Mouse (Mus musculus): ENCODE data around the gene Scamp5. TPM values are rescaled to one million over a fixed set of nuclear protein-coding genes. Genes with fewer than 3 reads are reported as not detected.

Gene Scamp5
- total and polyA plus RNA-seq, 3 experiments, result 0.22 TPM; not detected in 1

DNA sequence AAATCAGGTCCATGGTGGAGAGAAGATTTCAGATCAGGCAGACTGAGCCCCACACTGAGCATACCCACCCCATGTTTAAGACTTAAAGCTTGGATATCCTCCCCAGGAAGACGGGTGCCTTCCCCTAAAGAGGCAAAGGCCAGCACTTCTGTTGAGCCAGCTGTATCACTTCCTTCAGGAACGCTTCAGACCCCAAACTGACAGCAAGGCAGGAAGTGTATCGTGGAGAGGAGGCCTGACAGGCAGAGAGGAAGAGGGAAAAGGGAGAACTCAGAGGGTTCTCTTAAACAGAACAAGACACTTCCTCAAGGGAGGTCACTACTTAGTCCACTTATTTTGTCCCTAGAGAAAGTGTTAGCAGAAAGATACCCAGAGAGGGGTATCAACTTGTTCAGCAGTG is 1.8 kb downstream of the Scamp5 start:
- TF ChIP-seq GATA1 (IDR thresholded peaks at IDR 0.05; ENCODE audit: borderline replicate concordance, low read length) (no peak), CTCF (IDR thresholded peaks at IDR 0.05; ENCODE audit: low read depth, low read length) (no peak), POLR2AphosphoS5 (IDR thresholded peaks at IDR 0.05; ENCODE audit: insufficient replicate concordance, low read depth, low read length) (no peak), GATA2 (IDR thresholded peaks at IDR 0.05; ENCODE audit: borderline replicate concordance, low read depth, low read length) (no peak), TAL1 (conservative IDR thresholded peaks at IDR 0.05; ENCODE audit: low read depth, low read length) (no peak)
- Histone ChIP-seq H3K9me3 (replicated peaks) (0 out of 2 replicates have a peak, but pooled peaks cover 3% of the 10 kb centered on the region), H3K4me1 (ENCODE audit: insufficient read depth, low read depth, low read length) (peaks cover 9% of the 10 kb centered on the region; the same call in 1 of the 2 replicates), H3K36me3 (replicated peaks) (no peaks in the 10 kb centered on the region), H3K4me3 (ENCODE audit: low read depth, low read length) (no peak overlapping the region), H3K27me3 (ENCODE audit: insufficient read depth, low read length) (peaks cover 25% of the 10 kb centered on the region)
- DNase-seq (ENCODE audit: low spot score) (no peak), ATAC-seq (ENCODE audit: extremely low read depth, insufficient number of reproducible peaks, low FRiP score, poor library complexity, severe bottlenecking) (no peak)

GRCm38 (mm10) chr9:57462866-57463265 is 5.0 kb downstream of the Scamp5 start:
- peaks cover 23% of the 10 kb centered on the region for H3K27me3 ChIP-seq (ENCODE audit: insufficient read depth, low read length)
- ATAC-seq (ENCODE audit: extremely low read depth, insufficient number of reproducible peaks, low FRiP score, poor library complexity, severe bottlenecking) (no peak), DNase-seq (ENCODE audit: low spot score) (no peak)
- H3K36me3 ChIP-seq (replicated peaks), result no peaks in the 10 kb centered on the region
- H3K4me1 ChIP-seq (ENCODE audit: insufficient read depth, low read depth, low read length), result peaks cover 9% of the 10 kb centered on the region; the same call in 1 of the 2 replicates
- no peak for TF ChIP-seq GATA1 (IDR thresholded peaks at IDR 0.05; ENCODE audit: borderline replicate concordance, low read length)
- TF ChIP-seq GATA2 (IDR thresholded peaks at IDR 0.05; ENCODE audit: borderline replicate concordance, low read depth, low read length), result no peak
- no peak for TF ChIP-seq POLR2AphosphoS5 (IDR thresholded peaks at IDR 0.05; ENCODE audit: insufficient replicate concordance, low read depth, low read length)
- TF ChIP-seq TAL1 (conservative IDR thresholded peaks at IDR 0.05; ENCODE audit: low read depth, low read length), result no peak
- TF ChIP-seq CTCF (IDR thresholded peaks at IDR 0.05; ENCODE audit: low read depth, low read length), result no peak
- H3K9me3 ChIP-seq (replicated peaks), result 0 out of 2 replicates have a peak, but pooled peaks cover under 1% of the 10 kb centered on the region
- no peak overlapping the region for H3K4me3 ChIP-seq (ENCODE audit: low read depth, low read length)

DNA sequence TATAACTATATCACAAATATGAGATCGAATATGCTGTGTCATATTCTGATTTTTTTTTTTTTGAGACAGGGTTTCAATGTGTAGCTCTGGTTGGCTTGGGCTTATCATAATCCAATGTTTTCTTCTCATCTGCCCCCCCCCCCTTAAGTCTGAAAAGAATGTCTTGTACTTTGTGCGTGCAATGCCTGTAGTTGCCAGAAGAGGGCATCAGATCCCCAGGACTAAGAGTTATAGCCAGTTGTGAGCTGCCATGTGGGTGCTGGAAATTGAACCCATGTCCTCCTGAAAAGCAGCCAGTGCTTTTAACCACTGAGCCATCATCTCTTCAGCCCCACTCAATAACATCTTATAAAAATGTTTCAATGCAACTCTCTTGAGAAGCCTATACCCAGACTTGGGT is 8.2 kb downstream of the Scamp5 start:
- no peaks in the 10 kb centered on the region for H3K36me3 ChIP-seq (replicated peaks)
- H3K4me1 ChIP-seq (ENCODE audit: insufficient read depth, low read depth, low read length), result no peaks in the 10 kb centered on the region
- TF ChIP-seq TAL1 (conservative IDR thresholded peaks at IDR 0.05; ENCODE audit: low read depth, low read length) (no peak), CTCF (IDR thresholded peaks at IDR 0.05; ENCODE audit: low read depth, low read length) (no peak), POLR2AphosphoS5 (IDR thresholded peaks at IDR 0.05; ENCODE audit: insufficient replicate concordance, low read depth, low read length) (no peak), GATA1 (IDR thresholded peaks at IDR 0.05; ENCODE audit: borderline replicate concordance, low read length) (no peak), GATA2 (IDR thresholded peaks at IDR 0.05; ENCODE audit: borderline replicate concordance, low read depth, low read length) (no peak)
- ATAC-seq (ENCODE audit: extremely low read depth, insufficient number of reproducible peaks, low FRiP score, poor library complexity, severe bottlenecking) (no peak), DNase-seq (ENCODE audit: low spot score) (no peak)
- no peak overlapping the region for H3K4me3 ChIP-seq (ENCODE audit: low read depth, low read length)
- H3K9me3 ChIP-seq (replicated peaks), result no peaks in the 10 kb centered on the region
- H3K27me3 ChIP-seq (ENCODE audit: insufficient read depth, low read length), result peaks cover 30% of the 10 kb centered on the region

DNA sequence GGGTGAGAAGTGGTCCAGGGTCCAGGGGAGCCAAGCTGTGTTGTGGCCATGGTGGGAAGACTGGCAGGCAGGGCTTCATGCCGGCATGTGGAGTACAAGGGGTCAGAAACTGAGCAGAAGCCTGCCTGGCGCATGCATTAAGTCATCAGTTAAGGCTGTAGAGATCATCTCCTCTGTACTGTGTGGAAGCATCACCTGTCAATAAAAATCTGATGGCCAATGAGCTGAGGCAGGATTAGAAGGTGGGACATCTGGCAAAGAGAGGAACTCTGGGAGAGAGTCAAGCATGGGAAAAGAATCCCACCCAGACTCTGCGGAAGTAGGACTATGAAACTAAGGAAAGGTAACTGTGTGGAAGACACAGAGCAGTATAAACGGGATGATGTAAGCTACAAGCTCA is 14.3 kb downstream of the Scamp5 start:
- 0 out of 2 replicates have a peak, but pooled peaks cover 2% of the 10 kb centered on the region for H3K4me1 ChIP-seq (ENCODE audit: insufficient read depth, low read depth, low read length)
- no peaks in the 10 kb centered on the region for H3K36me3 ChIP-seq (replicated peaks)
- ATAC-seq (ENCODE audit: extremely low read depth, insufficient number of reproducible peaks, low FRiP score, poor library complexity, severe bottlenecking), result no peak

GRCm38 (mm10) chr9:57452624-57453462 is 15.0 kb downstream of the Scamp5 start:
- Histone ChIP-seq H3K27me3 (ENCODE audit: insufficient read depth, low read length) (peaks cover 48% of the 10 kb centered on the region), H3K4me3 (ENCODE audit: low read depth, low read length) (no peak overlapping the region), H3K4me1 (ENCODE audit: insufficient read depth, low read depth, low read length) (0 out of 2 replicates have a peak, but pooled peaks cover 2% of the 10 kb centered on the region), H3K9me3 (replicated peaks) (no peaks in the 10 kb centered on the region), H3K36me3 (replicated peaks) (no peaks in the 10 kb centered on the region)
- DNase-seq (ENCODE audit: low spot score), result no peak
- TF ChIP-seq GATA1 (IDR thresholded peaks at IDR 0.05; ENCODE audit: borderline replicate concordance, low read length) (no peak), CTCF (IDR thresholded peaks at IDR 0.05; ENCODE audit: low read depth, low read length) (no peak), GATA2 (IDR thresholded peaks at IDR 0.05; ENCODE audit: borderline replicate concordance, low read depth, low read length) (no peak), POLR2AphosphoS5 (IDR thresholded peaks at IDR 0.05; ENCODE audit: insufficient replicate concordance, low read depth, low read length) (no peak), TAL1 (conservative IDR thresholded peaks at IDR 0.05; ENCODE audit: low read depth, low read length) (no peak)
- no peak for ATAC-seq (ENCODE audit: extremely low read depth, insufficient number of reproducible peaks, low FRiP score, poor library complexity, severe bottlenecking)

More for the DNA sequence above, 14.3 kb downstream of the Scamp5 start:
- H3K4me3 ChIP-seq (ENCODE audit: low read depth, low read length), result no peak overlapping the region
- no peaks in the 10 kb centered on the region for H3K9me3 ChIP-seq (replicated peaks)
- no peak for TF ChIP-seq CTCF (IDR thresholded peaks at IDR 0.05; ENCODE audit: low read depth, low read length)
- no peak for TF ChIP-seq POLR2AphosphoS5 (IDR thresholded peaks at IDR 0.05; ENCODE audit: insufficient replicate concordance, low read depth, low read length)
- TF ChIP-seq TAL1 (conservative IDR thresholded peaks at IDR 0.05; ENCODE audit: low read depth, low read length), result no peak
- no peak for TF ChIP-seq GATA2 (IDR thresholded peaks at IDR 0.05; ENCODE audit: borderline replicate concordance, low read depth, low read length)
- no peak for TF ChIP-seq GATA1 (IDR thresholded peaks at IDR 0.05; ENCODE audit: borderline replicate concordance, low read length)
- peaks cover 46% of the 10 kb centered on the region for H3K27me3 ChIP-seq (ENCODE audit: insufficient read depth, low read length)
- DNase-seq (ENCODE audit: low spot score), result no peak

DNA sequence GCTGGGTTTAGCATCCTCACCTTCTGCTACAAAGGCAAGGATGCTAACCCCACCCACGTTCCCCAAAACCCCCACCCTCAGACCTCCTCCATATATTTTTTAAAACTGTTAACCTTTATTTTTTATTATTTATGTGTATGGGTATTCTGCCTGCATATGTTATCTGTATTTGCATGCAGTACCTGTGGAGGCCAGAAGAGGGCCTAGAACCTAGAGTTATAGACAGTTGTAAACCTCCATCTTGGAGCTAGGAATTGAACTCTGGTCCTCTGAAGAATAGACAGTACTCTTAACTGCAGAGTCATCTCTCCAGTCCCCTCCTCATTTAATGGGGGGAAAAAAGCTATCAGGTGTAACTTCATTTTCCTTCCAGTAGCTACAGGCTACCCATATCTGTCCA is 18.1 kb downstream of the Scamp5 start:
- DNase-seq (ENCODE audit: low spot score) (no peak), ATAC-seq (ENCODE audit: extremely low read depth, insufficient number of reproducible peaks, low FRiP score, poor library complexity, severe bottlenecking) (no peak)
- no peak for TF ChIP-seq POLR2AphosphoS5 (IDR thresholded peaks at IDR 0.05; ENCODE audit: insufficient replicate concordance, low read depth, low read length)
- TF ChIP-seq CTCF (IDR thresholded peaks at IDR 0.05; ENCODE audit: low read depth, low read length), result no peak; the same call in 1 of the 2 replicates
- no peak for TF ChIP-seq GATA1 (IDR thresholded peaks at IDR 0.05; ENCODE audit: borderline replicate concordance, low read length)
- TF ChIP-seq TAL1 (conservative IDR thresholded peaks at IDR 0.05; ENCODE audit: low read depth, low read length), result no peak
- TF ChIP-seq GATA2 (IDR thresholded peaks at IDR 0.05; ENCODE audit: borderline replicate concordance, low read depth, low read length), result no peak

More for the DNA sequence above, 18.1 kb downstream of the Scamp5 start:
- no peaks in the 10 kb centered on the region for H3K9me3 ChIP-seq (replicated peaks)
- H3K4me3 ChIP-seq (ENCODE audit: low read depth, low read length), result no peak overlapping the region
- H3K4me1 ChIP-seq (ENCODE audit: insufficient read depth, low read depth, low read length), result 0 out of 2 replicates have a peak, but pooled peaks cover 2% of the 10 kb centered on the region
- peaks cover 46% of the 10 kb centered on the region for H3K27me3 ChIP-seq (ENCODE audit: insufficient read depth, low read length)
- H3K36me3 ChIP-seq (replicated peaks), result no peaks in the 10 kb centered on the region

All from G1E (cell line).